Mouse (Mus musculus) layer of hippocampus, postnatal 25 days (tissue): Measurements from ENCODE around the gene Atg7. TPM values are rescaled to one million over a fixed set of nuclear protein-coding genes. Genes with fewer than 3 reads are reported as not detected.

ENCODE experiments used
- DNase-seq, 2 experiments: peaks; one replicate each; pipeline ENCODE4 v3.0.0; 2022; ENCODE audit warnings: mixed read lengths in 2 of 2, low spot score in 1 of 2; ENCODE audit errors: extremely low spot score in 1 of 2
- total RNA-seq, 2 experiments: library from RNA; stranded (reverse); gene quantifications; 2 replicates each; pipeline ENCODE4 v1.2.3; 2021

Gene Atg7
- total RNA-seq, 2 experiments from 2014 or later, result 23.8 to 26.2 TPM

- DNase-seq, result no peak
Observed at GRCm38 (mm10) chr6:114683741-114684140, 40.8 kb downstream of the Atg7 start.

GRCm38 (mm10) chr6:114684407-114684806 lies 41.5 kb downstream of the Atg7 start:
- DNase-seq, result no peak

DNA sequence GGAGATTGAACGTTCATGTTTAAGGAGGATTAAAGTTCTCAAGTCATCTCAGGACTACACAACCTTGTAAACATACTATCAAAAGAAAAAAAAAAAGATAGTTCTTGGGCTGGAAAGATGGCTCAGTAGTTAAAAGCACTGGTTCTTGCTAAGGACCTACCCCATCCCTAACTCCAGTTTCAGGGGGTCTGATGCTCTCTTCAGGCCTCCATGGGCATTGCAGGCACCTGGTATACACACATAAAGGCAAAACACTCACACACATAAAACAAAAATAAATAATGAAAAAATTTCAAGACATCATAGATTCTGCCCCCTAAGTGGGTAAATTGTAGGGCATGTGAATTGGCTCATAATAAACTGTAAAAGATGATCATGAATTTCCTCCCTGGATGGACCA lies 42.5 kb downstream of the Atg7 start:
- DNase-seq, result no peak

DNA sequence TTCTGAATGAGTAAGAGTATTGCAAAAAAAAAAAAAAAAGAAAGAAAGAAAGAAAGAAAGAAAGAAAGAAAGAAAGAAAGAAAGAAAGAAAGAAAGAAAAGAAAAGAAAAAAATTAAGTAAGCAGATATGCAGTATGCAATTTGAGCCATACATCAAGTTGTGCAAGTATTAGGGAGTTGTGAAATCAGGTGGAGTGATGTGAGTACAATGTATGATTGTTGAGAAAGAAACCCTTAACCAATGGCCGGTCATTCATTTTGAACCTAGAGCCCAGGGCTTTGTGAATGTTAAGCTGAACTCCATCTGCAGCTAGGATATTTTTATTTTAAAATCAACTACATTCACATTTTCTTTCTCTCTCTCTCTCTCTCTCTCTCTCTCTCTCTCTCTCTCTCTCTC lies 44.1 kb downstream of the Atg7 start:
- no peak for DNase-seq

- DNase-seq, result no peak
Observed at GRCm38 (mm10) chr6:114690661-114691060, 47.8 kb downstream of the Atg7 start.

DNA sequence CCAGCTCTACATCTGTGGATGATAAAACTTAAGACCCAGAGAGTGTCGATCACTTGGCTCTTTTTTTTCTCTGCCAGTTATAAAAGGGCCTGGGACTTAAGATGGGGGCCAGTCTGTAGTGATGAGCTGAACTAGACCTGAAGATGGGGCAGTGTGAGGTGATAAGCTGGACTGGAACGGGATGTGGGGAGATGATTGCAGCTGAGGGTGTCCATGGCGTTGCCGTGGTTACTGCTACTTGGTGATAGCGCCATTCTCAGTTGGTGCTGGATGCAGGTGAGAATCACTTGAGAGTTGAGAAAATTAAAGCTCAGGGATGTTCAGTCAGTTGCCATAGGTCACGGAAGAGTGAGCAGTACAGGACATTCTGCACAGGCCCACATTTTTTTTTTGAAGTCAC lies 48.6 kb downstream of the Atg7 start:
- no peak for DNase-seq

DNA sequence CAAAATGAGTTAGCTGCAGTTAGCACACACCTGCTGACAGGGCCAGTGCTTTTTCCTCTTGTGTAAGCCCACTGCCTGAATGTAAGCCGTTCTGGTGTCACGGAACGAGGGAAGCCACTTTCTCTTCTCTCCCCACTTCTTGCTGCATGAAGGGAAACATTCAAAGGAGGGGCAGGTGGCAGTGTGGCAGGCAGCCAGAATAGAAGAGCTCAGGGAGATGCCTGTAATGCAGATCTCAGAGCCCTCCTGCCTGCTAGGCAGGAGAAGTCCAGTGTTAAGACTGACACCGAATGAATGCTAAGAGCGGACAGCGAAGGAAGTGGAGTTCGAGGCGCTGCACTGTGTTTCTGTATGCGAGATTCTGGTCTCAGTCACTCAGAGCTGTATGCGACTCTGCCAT lies 49.8 kb downstream of the Atg7 start:
- no peak for DNase-seq

DNA sequence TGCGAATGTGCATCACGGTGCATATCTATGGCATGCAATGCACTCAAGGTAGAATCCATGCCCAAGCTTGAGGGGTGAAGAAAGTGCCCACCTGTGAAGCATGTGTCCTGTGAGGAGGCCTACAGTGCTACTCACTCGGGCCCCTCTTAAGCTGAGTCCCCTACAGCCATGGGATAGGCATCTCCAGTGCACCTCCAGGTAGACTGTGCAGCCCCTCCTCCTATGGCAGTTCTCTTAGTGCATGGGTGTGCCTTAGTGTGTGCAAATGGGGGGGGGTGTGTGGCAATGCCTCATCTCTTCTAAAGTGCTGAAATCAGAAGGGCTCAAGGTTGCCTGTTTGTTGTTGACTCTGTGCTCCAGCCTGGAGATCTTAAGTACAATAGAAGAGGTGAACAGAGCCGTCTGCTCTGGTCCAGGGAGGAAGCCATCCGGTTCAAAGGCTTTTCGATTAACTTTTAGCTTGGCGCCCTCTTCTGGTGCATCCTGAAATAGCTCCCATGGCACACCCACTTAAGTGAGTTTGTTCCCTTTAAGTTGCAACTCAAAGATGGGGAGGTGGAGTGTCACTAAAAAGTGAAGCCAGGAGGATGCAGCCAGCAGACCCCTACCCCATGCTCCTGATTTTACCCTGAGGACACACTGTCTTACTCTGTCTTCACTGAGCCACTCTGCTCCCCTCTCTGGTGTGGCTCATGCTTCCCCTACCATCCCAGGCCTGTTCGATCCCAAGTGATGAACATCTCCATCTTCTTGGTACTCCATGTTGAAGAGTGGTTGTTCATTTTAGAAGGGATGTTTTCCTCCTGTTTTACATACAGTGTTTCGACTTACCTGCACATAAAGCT lies 55.0 kb downstream of the Atg7 start:
- DNase-seq, result peak; percentile 54 to 93

- DNase-seq, result no peak
Observed at GRCm38 (mm10) chr6:114698578-114698977, 55.7 kb downstream of the Atg7 start.

DNA sequence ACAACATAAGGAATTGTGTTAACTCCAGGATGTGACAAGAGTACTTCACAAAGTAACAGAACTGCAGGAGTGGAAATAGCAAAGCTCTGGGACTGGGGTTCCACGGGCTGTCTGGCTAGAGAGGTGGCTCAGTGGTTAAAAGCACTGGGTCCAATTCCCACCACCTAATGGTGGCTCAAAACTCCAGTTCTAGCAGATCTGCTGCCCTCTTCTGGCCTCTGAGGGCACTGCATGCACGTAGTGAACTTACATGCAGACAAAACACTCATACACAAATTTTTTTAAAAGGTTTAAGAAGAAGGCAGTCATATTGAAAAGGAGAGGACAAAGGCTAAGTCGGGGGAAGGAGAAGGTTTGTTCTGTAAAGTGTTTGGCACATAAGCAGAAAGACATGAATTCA lies 57.8 kb downstream of the Atg7 start:
- DNase-seq, result no peak

DNA sequence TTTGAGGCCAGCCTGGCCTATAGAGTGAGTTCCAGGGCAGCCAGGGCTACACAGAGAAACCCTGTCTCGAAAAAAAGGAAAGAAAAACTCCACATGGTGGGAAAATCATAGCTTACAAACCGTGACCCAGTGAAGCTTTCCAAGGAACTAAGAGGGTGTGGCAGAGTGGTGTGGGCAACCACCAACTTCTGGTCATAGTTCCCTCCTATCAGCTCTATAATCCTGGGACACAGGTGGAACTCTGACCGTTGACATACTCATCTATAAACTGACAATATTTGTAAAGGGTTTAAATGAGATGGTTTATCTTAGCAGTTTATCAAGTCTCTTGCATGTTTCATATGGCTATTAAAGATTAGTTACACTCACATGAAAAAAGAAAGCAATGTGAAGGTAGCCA lies 64.1 kb downstream of the Atg7 start:
- no peak for DNase-seq

DNA sequence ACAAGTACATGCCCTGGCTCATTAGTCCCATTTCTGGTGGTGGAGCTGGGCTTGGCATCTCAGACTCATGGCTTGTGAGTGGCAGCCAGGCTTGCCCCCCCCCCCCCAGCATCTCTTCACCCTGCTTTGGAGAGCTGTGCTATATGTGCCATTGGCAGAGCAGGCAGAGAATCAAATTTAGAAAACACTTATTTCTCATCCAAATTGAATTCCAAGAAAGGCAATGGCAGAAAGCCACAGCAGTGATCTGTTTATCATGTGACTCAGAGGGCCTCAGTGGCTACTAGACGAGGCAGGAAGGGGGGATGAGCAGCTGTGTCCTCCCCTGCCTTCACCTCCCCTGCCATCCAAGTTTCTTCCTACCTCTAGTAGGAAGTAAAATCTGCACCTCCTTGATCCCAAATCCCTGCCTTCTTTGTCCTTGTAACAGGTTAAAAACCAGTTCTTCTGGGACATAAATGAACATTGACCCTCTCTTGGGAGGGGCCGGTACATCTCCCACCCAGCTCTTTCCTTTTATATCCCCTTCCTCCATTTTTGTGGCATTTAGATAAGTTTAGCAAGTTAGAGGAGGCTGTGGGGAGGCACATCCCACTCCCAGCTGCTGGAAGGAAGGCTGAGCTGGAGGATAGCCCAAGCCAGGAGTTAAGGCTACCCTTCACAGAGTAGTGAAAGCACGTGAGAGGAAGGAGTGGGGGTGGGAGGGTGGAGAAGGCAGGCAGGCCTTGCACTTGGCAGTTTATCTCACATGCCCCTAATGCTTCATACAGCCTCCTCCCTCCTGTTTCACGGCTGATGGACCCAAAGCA lies 69.5 kb downstream of the Atg7 start:
- DNase-seq, result no peak

GRCm38 (mm10) chr6:114713538-114713937 lies 70.6 kb downstream of the Atg7 start:
- no peak for DNase-seq

- DNase-seq, result no peak
Observed at GRCm38 (mm10) chr6:114714654-114715053, 71.8 kb downstream of the Atg7 start.

DNA sequence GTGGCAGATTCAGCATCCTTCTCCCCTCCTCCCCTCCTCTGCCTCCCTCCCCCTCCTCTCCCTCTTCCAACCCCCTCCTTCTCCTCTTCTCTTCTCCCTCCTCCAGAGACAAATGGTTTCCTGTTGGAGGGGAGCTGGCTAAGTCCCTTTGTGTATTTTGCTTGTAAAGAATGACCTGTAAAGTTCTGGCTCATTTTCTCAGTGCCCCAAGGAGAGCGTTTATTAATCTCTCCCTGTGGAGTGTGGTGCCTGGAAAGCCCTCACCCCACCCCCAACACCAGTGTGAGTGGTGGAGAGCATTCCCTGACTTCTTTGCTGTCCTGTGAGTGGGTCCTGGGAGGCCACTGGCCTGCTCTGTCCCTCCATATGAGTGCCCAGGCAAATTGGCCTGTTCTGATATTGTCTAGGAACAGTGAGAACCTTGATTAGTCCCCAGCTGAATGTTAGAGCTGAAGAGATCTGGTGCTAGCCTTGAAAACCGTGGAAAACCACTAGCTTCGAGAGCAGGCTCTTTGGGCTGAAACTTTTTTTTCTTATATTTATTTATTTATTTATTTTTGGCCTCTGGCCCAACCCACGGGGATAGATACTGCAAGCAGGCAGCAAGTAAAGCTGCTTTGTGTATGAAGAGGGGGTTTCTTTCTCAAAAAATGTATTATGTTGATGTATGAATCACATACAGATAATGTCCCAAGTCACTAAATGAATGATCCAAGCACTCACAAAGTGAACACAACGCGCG lies 72.6 kb downstream of the Atg7 start:
- DNase-seq, result no peak

DNA sequence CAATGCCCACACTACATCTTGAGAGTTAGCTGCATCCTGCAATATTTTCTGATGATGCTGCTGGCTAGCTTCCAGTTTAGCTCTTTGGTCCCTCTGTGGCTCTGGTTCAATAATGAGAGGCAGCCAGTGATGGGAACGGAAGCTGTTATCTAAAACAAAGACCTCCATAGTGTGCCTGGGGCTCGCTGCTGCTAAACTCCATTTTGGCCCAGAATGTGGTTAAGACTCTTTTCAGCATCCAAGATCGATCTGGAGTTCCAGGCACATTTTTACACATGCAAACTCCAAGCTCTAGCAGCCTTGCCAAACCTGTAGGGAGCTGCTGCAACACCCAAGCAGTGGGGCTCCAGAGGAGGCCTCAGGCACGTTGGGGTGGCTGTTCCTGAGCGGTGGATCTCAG lies 76.2 kb downstream of the Atg7 start:
- DNase-seq, result no peak

DNA sequence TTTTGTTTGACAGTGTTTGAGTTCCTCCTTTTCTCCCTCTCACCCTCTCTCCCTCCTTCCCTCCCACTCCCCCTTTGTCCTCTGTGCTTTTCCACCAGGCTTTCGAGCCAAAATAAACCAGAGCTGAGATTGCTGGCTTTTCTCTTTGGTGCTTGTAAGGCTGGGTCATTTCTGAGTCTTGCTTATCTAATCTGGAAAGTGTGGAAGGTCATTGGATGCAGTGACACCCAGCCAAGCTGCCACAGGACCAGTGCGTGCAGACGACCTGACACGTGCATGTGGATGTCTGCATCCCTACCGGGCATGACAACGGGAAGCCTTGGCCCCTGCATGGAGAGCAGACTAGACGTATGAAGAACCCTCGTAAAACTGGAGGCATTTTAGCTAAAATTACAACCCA lies 76.8 kb downstream of the Atg7 start:
- no peak for DNase-seq

DNA sequence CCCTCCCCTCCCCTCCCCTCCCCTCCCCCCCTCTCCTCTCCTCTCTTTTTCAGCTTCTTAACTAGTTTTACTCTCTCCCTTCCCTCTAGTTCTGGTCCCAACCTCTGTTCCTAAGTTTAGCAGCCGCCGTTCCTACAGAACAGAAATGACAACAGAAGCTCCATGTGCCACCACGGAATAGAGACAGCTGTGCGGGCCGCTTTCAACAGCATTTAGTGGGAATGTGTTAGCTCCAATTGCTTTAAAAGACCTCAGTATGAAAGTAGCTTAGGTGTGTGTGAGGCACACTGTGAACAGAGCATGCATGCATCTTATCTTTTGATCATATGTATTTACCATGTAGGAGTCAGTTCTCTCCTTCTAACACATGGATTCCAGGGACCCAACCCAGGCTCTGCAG lies 79.1 kb downstream of the Atg7 start:
- DNase-seq, result no peak

- peak; percentile 54 to 64 for DNase-seq
Observed at GRCm38 (mm10) chr6:114723925-114724324, 81.0 kb downstream of the Atg7 start.

GRCm38 (mm10) chr6:114724351-114724750 lies 81.5 kb downstream of the Atg7 start:
- no peak for DNase-seq

GRCm38 (mm10) chr6:114725147-114725575 lies 82.3 kb downstream of the Atg7 start:
- DNase-seq, result no peak
